In the genomic region with DNA sequence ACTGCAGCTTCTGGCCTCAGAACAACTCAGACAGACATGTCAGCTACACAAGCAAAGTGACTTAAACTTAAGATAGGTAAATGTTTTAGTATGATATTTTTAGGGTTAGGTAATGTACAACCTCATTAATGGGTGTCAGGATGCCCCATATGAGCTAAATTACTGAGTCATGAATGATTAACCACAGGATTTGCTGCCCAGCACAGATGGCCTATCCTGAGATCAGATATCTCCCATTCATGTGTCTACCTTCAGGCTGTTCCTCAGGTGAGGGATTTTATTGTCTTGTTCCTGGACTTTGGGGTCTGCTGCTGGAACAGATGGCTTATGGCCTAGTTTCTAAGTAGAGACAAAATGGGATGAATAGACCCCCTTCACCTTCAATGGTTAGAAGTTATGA, we compare ENCODE assay signal across 13 mouse cellular contexts. TPM values are rescaled to one million over a fixed set of nuclear protein-coding genes. Genes with fewer than 3 reads are reported as not detected.
"Had no signal": no experiment of that assay in that cellular context is flagged by ENCODE, and none has a peak within 500 bp of the region (broad histone marks: within the 10 kb centered on the region; RNA-seq: fewer than 3 reads in every experiment).

No protein-coding gene starts in this region.

RNA-seq across cellular contexts. Expression of a gene that starts 10.1 kb away (rescaled TPM):
- polyA plus RNA-seq: neural tube, embryonic 13.5 days; small intestine, adult 2 months; stomach, embryonic 15.5 days; stomach, postnatal 0 days; testis, adult 2 months; thymus, postnatal 0 days; urinary bladder, adult 2 months had no signal

RNA-seq across cellular contexts. Expression of a gene that starts 13.7 kb away (rescaled TPM):
- polyA plus RNA-seq: neural tube, embryonic 13.5 days; neural tube, embryonic 14.5 days; neural tube, embryonic 15.5 days; small intestine, adult 2 months; spleen, adult 2 months; stomach, postnatal 0 days; testis, adult 2 months; thymus, adult 2 months; urinary bladder, adult 2 months had no signal

RNA-seq across cellular contexts. Expression of a gene that starts 55.7 kb away (rescaled TPM):
- polyA plus RNA-seq: neural tube, embryonic 13.5 days; neural tube, embryonic 14.5 days; neural tube, embryonic 15.5 days; small intestine, adult 2 months; stomach, embryonic 14.5 days; stomach, embryonic 15.5 days; stomach, embryonic 16.5 days; stomach, postnatal 0 days; testis, adult 2 months; thymus, adult 2 months; thymus, postnatal 0 days; urinary bladder, adult 2 months had no signal
